Mouse (Mus musculus) Patski (cell line): ENCODE measurements around the gene Lst1. TPM values are rescaled to one million over a fixed set of nuclear protein-coding genes. Genes with fewer than 3 reads are reported as not detected.

Source experiments
- ATAC-seq: fragments of 100-300 bp; one replicate; pipeline ENCODE4 v1.8.0; 2021
- CTCF ChIA-PET: fragments of 350-600 bp; sonication (Branson Sonifier 250); formaldehyde crosslinking; loops from one replicate; lab custom pipeline; 2022; ENCODE audit warnings: inconsistent platforms; lab: Charles Lee
- POLR2A ChIA-PET: fragments of 350-600 bp; sonication (Branson Sonifier 250); formaldehyde crosslinking; loops from one replicate; lab custom pipeline; 2022; ENCODE audit warnings: antibody characterized with exemption, inconsistent platforms; lab: Charles Lee
- DNase-seq: peaks from one replicate; pipeline ENCODE4 v3.0.0-alpha.2; 2011; ENCODE audit warnings: low read depth, low spot score
- H3K27me3 ChIP-seq: fragments of 371-371 bp; one replicate; pipeline ENCODE4 v1.5.1; 2021
- CTCF ChIP-seq: fragments of 100-300 bp; IDR thresholded peaks from one replicate; pipeline ENCODE4 v1.5.1; 2021
- in situ Hi-C: fragments of 300-500 bp; cut with MboI; formaldehyde crosslinking; loops from 3 replicates; pipeline ENCODE4 v1.11.1; 2018; ENCODE audit warnings: low pct_unique_long_range_greater_than_20kb, mixed read lengths
- polyA plus RNA-seq: library from polyadenylated mRNA; unstranded; gene quantifications from one replicate; pipeline ENCODE4 v1.2.3, GENCODE M21; 2021

Lst1 gene
- polyA plus RNA-seq, 1 experiment from 2014 or later, result not detected

DNA sequence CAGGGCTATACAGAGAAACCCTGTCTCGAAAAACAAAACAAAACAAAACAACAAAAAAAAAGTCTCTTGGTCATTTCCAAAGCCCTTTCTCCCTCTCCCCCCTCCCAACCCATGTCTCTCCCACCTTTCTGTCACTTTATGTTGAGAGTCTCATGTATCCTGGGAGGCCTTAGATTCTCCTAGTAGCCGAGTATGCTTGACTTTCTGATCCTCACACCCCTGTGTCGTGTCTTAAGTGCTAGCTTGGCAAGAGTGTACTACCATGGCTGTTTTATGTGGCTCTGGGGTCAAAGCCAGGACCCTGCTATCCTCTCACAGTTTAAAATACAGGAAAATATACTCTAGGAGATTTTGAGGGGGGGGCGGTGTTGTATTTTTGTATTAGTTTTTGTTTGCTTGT, 894 bp downstream of the Lst1 start:
- no peaks in the 10 kb centered on the region for H3K27me3 ChIP-seq
- ATAC-seq (no peak), DNase-seq (no peak)
- ChIA-PET POLR2A (interaction anchor here (1.0 kb wide), 1 partner anchor 44 kb away, joined by 3 read pairs; no protein-coding TSS in a partner anchor), CTCF (interaction anchor here (1.0 kb wide), 1 partner anchor 41 kb away, joined by 3 read pairs; no protein-coding TSS in a partner anchor)
- TF ChIP-seq CTCF, result no peak
- in situ Hi-C loops, result no loop called here

DNA sequence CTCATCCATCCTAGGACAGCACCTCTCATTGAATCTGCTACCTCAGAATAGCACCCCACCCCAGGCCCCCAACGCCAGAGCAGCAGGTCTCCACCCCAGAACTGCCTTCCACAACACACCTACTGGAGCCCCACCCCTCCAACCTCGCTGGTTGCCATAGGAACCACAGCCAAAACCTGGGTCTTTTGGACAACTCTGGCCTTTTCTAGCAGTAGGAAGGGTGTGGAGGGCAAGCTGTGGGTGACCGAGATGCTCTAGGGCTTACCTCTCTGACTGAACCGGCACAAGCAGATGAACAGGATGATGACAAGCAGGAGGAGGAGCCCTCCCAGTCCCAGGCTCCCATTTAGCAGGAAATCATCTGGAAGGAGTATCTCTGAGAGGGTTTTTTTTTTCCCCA, 1.6 kb downstream of the Lst1 start:
- ATAC-seq (no peak), DNase-seq (no peak)
- ChIA-PET CTCF (interaction anchor here (1.0 kb wide), 1 partner anchor 42 kb away, joined by 3 read pairs; no protein-coding TSS in a partner anchor), POLR2A (no interaction called here)
- no peaks in the 10 kb centered on the region for H3K27me3 ChIP-seq
- in situ Hi-C loops, result no loop called here
- TF ChIP-seq CTCF, result no peak

DNA sequence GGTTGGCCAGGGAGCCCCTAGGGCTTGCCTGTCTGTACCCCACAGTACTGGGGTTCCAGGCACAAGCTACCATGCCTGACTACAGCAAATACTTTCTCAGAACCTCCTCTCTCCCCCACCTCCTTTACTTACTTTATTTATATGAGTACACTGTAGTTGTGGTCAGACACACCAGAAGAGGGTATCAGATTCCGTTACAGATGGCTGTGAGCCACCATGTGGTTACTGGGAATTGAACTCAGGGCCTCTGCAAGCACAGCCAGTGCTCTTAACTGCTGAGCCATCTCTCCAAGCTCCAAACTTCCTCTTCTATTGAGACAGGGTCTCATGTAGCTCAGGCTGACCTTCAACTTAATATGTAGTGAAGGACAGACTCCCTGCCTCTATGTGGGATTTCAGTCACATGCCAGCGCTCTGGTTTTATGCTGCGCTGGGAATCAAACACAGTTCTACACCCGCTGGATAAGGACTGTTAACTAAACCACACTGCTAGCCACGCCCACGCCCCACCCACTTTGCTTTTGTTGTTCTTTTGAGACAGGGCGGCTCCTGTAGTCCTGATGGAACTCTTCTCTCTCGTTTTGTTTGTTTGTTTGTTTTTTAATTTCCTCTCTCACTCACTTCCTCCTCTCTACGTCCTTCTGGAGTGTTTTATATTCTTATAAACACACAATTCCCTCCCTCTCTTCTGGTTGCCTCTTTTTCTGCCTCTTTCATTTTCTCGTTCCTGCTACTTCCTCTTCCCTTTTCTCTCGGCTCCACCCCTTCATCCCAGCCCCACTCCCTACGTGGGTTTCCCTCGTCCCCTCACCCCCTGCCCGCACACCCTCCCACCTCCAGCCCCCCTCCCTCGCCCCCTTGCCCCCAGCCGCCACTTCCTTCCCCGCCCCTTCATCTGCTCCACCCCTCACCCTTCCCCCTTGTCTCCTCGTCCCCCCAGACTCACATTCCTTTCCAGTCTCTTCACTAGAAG, 2.3 kb downstream of the Lst1 start:
- no peaks in the 10 kb centered on the region for H3K27me3 ChIP-seq
- DNase-seq, result no peak
- CTCF ChIA-PET, result interaction anchor here (1.2 to 3.9 kb wide), 3 partner anchors 9 to 19 kb away, joined by 3 to 13 read pairs (median 12); no protein-coding TSS in a partner anchor
- POLR2A ChIA-PET, result no interaction called here
- TF ChIP-seq CTCF, result no peak
- in situ Hi-C loops, result no loop called here
- no peak for ATAC-seq

DNA sequence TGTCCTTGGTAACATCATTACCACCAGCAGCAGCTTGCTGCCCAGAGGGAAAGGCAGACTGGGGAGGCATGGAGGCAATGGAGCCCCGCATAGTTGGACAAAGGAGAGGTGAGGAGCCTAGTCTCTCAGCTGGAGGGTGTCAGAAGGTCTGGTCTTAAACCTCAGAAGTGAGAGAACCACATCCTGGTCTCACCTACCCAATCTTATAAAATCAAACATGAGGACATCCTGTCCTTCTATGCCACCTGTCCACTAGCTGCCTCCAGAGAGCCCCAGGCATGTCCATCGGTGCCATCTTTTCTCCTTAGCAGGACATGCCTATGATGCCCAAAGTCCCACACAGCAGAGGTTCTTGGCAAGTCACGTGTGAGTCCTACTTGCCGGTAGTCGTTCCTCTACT, 8.1 kb downstream of the Lst1 start:
- H3K27me3 ChIP-seq, result no peaks in the 10 kb centered on the region
- DNase-seq (no peak), ATAC-seq (no peak)
- TF ChIP-seq CTCF, result no peak
- ChIA-PET CTCF (interaction anchor here (0.8 to 1.0 kb wide), 3 partner anchors 11 to 53 kb away, joined by 3 to 5 read pairs (median 4); no protein-coding TSS in a partner anchor), POLR2A (interaction anchor here (0.6 kb wide), 1 partner anchor 9 kb away, joined by 3 read pairs; no protein-coding TSS in a partner anchor)
- in situ Hi-C loops, result no loop called here

DNA sequence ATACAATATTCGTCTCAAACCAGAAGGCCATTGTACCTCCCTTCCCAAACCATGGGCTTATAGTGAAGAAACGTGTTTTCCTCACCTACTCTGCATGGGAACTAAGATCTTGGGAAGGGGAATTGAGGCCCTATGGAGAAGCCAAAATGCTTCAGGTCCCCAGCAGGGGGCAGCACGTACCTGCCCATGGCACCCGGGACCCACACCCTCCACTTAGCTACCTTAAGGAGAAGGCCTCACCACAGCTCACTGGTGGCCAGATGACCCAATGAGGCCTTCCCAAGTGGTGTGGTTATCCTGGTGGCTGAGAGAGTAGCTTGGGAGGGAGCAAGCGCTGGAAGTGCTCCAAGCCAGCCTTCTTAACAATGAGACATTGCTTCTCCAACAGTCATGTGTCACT, 9.7 kb downstream of the Lst1 start:
- in situ Hi-C loops, result no loop called here
- peak; percentile 93 for TF ChIP-seq CTCF
- DNase-seq (peak; percentile 15), ATAC-seq (peak; percentile 82)
- CTCF ChIA-PET, result interaction anchor here (0.6 to 2.0 kb wide), 11 partner anchors 10 to 194 kb away, joined by 3 to 24 read pairs (median 3); no protein-coding TSS in a partner anchor
- POLR2A ChIA-PET, result no interaction called here
- H3K27me3 ChIP-seq, result no peaks in the 10 kb centered on the region

DNA sequence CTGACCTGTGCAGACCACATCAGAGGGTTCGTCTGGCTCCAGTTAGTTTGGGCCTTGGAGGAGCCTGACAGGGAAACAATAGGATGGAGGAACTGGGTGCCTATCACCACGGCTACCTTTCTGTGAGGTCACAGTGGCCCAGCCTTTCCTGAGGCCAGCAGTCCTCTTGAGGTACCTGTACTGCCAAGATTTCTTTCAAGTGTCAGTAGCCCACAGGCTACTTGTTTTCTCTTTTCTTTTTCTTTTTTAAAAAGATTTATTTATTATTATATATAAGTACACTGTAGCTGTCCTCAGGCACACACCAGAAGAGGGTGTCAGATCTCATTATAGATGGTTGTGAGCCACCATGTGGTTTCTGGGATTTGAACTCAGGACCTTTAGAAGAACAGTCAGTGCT, 12.3 kb downstream of the Lst1 start, which contains the start of gene Aif1:
Gene Aif1 (minus strand): TSS at position 101 of the 400 bp plus-strand sequence.
- H3K27me3 ChIP-seq, result no peaks in the 10 kb centered on the region
- in situ Hi-C loops, result no loop called here
- DNase-seq (no peak), ATAC-seq (no peak)
- ChIA-PET POLR2A (interaction anchor here (0.6 kb wide), 1 partner anchor 16 kb away, joined by 4 read pairs; no protein-coding TSS in a partner anchor), CTCF (interaction anchor here (12.3 kb wide), 1 partner anchor 57 kb away, joined by 239 read pairs; the partner anchor contains the start of genes Atp6v1g2, Ddx39b and Nfkbil1)
- TF ChIP-seq CTCF, result no peak

DNA sequence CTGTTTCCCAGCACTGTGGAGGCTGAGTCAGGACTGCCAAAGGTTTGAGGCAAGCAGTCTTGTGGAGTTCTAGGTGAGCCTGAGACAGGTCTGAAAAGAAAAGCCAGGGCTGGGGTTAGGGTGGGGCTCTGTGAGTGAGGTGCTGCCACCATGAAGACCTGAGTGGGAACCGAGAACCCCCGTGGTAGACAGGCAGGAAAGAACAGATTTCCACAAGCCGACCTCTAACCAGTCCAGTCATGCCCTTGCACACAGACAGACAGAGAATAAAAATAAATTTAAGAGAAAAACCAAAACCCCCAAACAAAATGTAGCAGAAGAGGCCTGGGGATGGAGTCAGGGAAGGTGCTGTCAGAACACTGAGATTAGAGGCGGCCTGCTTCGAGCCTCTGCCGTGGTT, 12.9 kb downstream of the Lst1 start:
- TF ChIP-seq CTCF, result no peak
- no peaks in the 10 kb centered on the region for H3K27me3 ChIP-seq
- ATAC-seq, result no peak
- no peak for DNase-seq
- in situ Hi-C loops, result no loop called here
- ChIA-PET POLR2A (interaction anchor here (0.6 to 1.3 kb wide), 2 partner anchors 17 to 57 kb away, joined by 4 to 7 read pairs; no protein-coding TSS in a partner anchor), CTCF (interaction anchor here (1.0 to 12.3 kb wide), 2 partner anchors 14 to 57 kb away, joined by 3 to 239 read pairs; partner anchors contain the start of genes Atp6v1g2, Ddx39b and Nfkbil1)

DNA sequence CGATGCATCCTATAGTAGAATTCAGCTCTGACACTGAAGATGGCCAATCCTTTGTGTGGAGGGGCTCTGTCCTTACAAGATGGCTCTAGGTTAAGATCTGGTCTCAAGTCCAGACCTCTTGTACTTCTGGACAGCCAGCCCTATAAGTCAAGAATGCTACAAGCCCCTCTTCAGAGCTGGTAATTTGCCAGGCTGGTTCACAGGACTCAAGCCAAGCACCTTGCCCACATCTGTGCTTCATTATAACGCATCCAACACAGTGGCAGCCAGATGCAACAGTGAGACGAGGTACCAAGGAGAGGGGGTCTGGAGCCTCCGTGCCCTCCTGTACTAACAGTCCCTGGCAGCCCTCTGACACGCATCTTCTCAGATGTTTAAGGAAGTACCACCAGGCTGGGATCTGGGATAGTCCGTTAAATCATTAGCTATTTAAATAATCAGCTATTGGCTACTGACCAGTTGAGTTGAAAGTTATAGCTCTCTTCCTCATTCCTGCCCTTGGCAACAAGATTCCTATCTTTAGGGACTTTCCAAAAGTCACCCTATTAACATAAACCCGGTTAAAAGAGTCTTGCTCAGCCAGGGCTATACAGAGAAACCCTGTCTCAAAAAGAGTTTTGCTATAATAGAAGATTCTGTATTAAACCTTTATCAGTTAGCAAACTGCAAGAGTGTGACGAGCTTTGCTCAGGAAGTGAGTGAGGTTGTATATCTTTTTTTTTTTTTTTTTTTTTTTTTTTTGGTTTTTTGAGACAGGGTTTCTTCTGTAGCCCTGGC, 13.8 kb downstream of the Lst1 start:
- CTCF ChIA-PET, result interaction anchor here (1.0 to 12.3 kb wide), 2 partner anchors 15 to 58 kb away, joined by 3 to 239 read pairs; partner anchors contain the start of genes Atp6v1g2, Ddx39b and Nfkbil1
- in situ Hi-C loops, result no loop called here

DNA sequence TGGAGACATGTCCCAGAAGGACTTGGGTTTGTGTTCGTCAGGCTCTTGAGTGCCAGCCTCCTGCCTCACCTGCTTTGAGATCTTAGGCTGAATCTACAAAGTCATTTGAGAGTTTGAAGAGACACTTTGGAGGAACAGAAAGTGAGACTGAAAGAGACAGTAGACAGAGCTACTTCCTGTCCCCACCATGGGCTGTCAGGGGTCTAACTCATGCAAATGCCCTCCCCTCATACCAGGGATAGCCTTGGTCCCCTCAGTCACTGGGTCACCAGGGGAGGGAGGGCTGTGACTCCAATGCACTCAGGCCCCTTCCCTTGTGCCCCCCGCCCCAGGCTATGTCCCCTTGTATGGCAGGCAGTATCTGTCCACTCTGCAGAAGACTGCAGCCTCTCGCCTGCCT, 14.9 kb downstream of the Lst1 start:
- TF ChIP-seq CTCF, result no peak
- ATAC-seq, result no peak
- H3K27me3 ChIP-seq, result no peaks in the 10 kb centered on the region
- POLR2A ChIA-PET, result no interaction called here
- DNase-seq, result no peak
- in situ Hi-C loops, result no loop called here
- CTCF ChIA-PET, result interaction anchor here (12.3 kb wide), 1 partner anchor 59 kb away, joined by 239 read pairs; the partner anchor contains the start of genes Atp6v1g2, Ddx39b and Nfkbil1

More for the DNA sequence above, 13.8 kb downstream of the Lst1 start:
- H3K27me3 ChIP-seq, result no peaks in the 10 kb centered on the region
- DNase-seq, result no peak
- no peak for ATAC-seq
- POLR2A ChIA-PET, result interaction anchor here (1.3 kb wide), 1 partner anchor 58 kb away, joined by 7 read pairs; no protein-coding TSS in a partner anchor
- TF ChIP-seq CTCF, result no peak
